Mouse (Mus musculus) limb, embryonic 13.5 days (tissue): ENCODE data around the gene Rab10. TPM values are rescaled to one million over a fixed set of nuclear protein-coding genes. Genes with fewer than 3 reads are reported as not detected.

Experiments used
- ATAC-seq: fragments of 200-750 bp; cut with Nextera tagmentation; 2 replicates; pipeline ENCODE4 v1.8.0; 2017; ENCODE audit warnings: low read depth, moderate number of reproducible peaks, moderate TSS enrichment; ENCODE audit not compliant: low FRiP score
- H3K27ac ChIP-seq: fragments of 300-500 bp; sonication (generic); 2 replicates; pipeline ENCODE4 v1.5.1; 2015; ENCODE audit warnings: inconsistent platforms, mild to moderate bottlenecking, moderate library complexity
- H3K27me3 ChIP-seq: fragments of 300-500 bp; sonication (generic); 2 replicates; pipeline ENCODE4 v1.6.1; 2015; ENCODE audit warnings: mild to moderate bottlenecking, inconsistent platforms
- H3K36me3 ChIP-seq: fragments of 300-500 bp; sonication (generic); 2 replicates; pipeline ENCODE4 v1.6.1; 2015; ENCODE audit warnings: inconsistent platforms, mild to moderate bottlenecking, moderate library complexity
- H3K4me1 ChIP-seq: fragments of 300-500 bp; sonication (generic); 2 replicates; pipeline ENCODE4 v1.6.1; 2015; ENCODE audit warnings: inconsistent platforms
- H3K4me2 ChIP-seq: fragments of 300-500 bp; sonication (generic); replicated peaks from 2 replicates; pipeline ENCODE4 v1.6.1; 2015; ENCODE audit warnings: inconsistent platforms, mild to moderate bottlenecking, moderate library complexity
- H3K4me3 ChIP-seq: fragments of 300-500 bp; sonication (generic); 2 replicates; pipeline ENCODE4 v1.5.1; 2015; ENCODE audit warnings: moderate library complexity, mild to moderate bottlenecking, inconsistent platforms
- H3K9ac ChIP-seq: fragments of 300-500 bp; sonication (generic); 2 replicates; pipeline ENCODE4 v1.6.1; 2015; ENCODE audit warnings: mild to moderate bottlenecking, inconsistent platforms
- H3K9me3 ChIP-seq: fragments of 300-500 bp; sonication (generic); 2 replicates; pipeline ENCODE4 v1.6.1; 2016; ENCODE audit warnings: inconsistent platforms
- WGBS: fragments of 180-500 bp; shearing (Covaris S2); methylation state at CpG from one replicate; pipeline ENCODE4 v1.1.7; 2015; 5-methylcytosine and 5-hydroxymethylcytosine counted together
- polyA plus RNA-seq: library from polyadenylated mRNA; unstranded; fragments of >200 nt; fragmentation: Nextera tagmentation; extraction: Ambion mirVana; gene quantifications from 2 replicates; pipeline ENCODE4 v1.2.1, GENCODE M21; 2015

Rab10 gene
- polyA plus RNA-seq, 1 experiment from 2014 or later, result 80.0 TPM

DNA sequence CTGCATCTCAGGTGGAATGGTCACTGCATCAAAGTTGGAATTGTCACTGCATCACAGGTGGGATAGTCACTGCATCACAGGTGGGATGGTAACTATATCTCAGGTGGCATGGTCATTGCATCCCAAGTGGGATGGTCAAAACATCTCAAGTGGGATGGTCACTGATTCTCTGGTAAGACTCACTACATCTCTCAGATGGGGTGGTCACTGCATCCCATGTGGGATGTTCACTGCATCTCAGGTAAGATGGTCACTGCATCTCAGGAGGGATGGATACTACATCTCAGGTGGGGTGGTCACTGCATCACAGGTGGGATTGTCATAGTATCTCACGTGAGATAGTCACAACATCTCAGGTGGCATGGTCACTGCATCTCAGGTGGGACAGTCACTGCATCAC lies 75.7 kb downstream of the Rab10 start:
- no peak for ATAC-seq
- Histone ChIP-seq H3K4me3 (no peak overlapping the region), H3K36me3 (peaks cover 24% of the 10 kb centered on the region), H3K9me3 (peaks cover 5% of the 10 kb centered on the region), H3K27ac (no peak overlapping the region), H3K4me1 (no peaks in the 10 kb centered on the region), H3K4me2 (no peak overlapping the region), H3K9ac (no peak overlapping the region), H3K27me3 (no peaks in the 10 kb centered on the region)
- WGBS, result 80% methylated on average over 1 of the region's 1 CpGs

DNA sequence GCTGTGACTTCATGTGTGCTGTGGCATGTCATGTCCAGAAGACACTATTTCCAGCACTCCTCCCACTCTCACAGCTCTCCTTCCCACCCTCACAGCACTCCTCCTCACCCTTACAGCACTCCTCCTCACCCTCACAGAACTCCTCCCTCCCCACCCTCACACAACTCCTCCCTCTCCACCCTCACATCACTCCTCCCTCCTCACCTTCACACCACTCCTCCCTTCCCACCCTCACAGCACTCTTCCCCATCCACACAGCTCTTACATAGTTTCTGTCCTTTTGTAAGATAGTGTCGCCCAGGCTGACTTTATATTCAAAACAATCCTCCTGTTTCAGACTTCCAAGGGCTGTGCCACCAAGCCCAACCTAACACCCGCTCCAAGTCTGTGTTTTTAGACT lies 86.4 kb downstream of the Rab10 start:
- Histone ChIP-seq H3K9me3 (no peaks in the 10 kb centered on the region), H3K36me3 (no peaks in the 10 kb centered on the region), H3K4me3 (no peak overlapping the region), H3K27ac (no peak overlapping the region), H3K9ac (no peak overlapping the region), H3K27me3 (no peaks in the 10 kb centered on the region), H3K4me1 (no peaks in the 10 kb centered on the region), H3K4me2 (no peak overlapping the region)
- WGBS, result 56% methylated on average over 2 of the region's 2 CpGs
- no peak for ATAC-seq

DNA sequence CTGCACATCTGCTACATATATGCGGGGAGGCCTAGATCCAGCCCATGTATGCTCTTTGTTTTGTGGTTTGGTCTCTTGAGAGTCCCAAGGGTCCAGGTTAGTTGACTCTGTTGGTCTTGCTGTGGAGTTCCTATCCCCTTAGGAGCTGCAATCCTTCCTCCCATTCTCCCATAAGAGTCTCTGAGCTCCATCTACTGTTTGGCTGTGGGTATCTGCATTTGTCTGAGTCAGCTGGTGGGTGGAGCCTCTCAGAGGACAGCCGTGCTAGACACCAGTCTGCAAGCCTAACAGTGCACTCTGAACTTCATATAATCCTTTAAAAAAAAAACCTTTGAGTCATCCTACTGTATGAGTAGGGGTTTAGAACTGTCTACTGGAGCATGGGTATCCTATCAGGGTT lies 99.6 kb downstream of the Rab10 start:
- H3K4me1 ChIP-seq, result no peaks in the 10 kb centered on the region
- H3K4me3 ChIP-seq, result no peak overlapping the region
- H3K27me3 ChIP-seq, result no peaks in the 10 kb centered on the region
- no peak overlapping the region for H3K9ac ChIP-seq
- ATAC-seq, result no peak
- H3K4me2 ChIP-seq, result no peak overlapping the region
- H3K27ac ChIP-seq, result no peak overlapping the region
- peaks cover 2% of the 10 kb centered on the region; the same call in 1 of the 2 replicates for H3K9me3 ChIP-seq
- no peaks in the 10 kb centered on the region for H3K36me3 ChIP-seq
- WGBS, result 60% methylated on average over 2 of the region's 2 CpGs

DNA sequence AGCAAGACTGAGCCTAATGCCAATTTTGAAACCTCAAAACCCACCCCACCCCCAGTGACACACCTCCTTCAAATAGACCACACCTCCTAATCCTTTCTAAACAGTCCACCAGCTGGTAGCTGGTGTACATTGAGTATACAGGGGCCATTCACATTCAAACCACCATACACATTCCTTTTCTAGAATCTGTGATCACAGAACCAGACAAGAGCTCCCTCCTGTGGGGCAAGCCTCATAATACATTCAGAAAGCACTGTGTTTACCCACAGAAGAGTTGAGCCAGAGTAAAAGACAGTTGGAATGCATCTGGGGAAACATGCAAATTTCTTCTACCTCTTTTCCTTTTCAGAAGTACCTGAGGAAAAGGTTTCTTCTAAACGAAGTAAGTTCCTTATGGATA lies 100.6 kb downstream of the Rab10 start:
- Histone ChIP-seq H3K9ac (no peak overlapping the region), H3K27ac (no peak overlapping the region), H3K4me3 (no peak overlapping the region), H3K9me3 (peaks cover 2% of the 10 kb centered on the region; the same call in 1 of the 2 replicates), H3K4me1 (no peaks in the 10 kb centered on the region), H3K27me3 (no peaks in the 10 kb centered on the region), H3K36me3 (no peaks in the 10 kb centered on the region), H3K4me2 (no peak overlapping the region)
- WGBS, result 64% methylated on average over 1 of the region's 1 CpGs
- no peak for ATAC-seq

Other genes with a start within 250 kb of the Rab10 start
- 15.8 and 19.1 TPM in 2 replicates for gene Kif3c, start 55.2 kb upstream of the Rab10 start, polyA plus RNA-seq
- gene Asxl2, start 116.9 kb upstream of the Rab10 start, polyA plus RNA-seq, result 16.8 and 18.6 TPM in 2 replicates